Mouse (Mus musculus): ENCODE results near the gene Stab1.

Gene Stab1

DNA sequence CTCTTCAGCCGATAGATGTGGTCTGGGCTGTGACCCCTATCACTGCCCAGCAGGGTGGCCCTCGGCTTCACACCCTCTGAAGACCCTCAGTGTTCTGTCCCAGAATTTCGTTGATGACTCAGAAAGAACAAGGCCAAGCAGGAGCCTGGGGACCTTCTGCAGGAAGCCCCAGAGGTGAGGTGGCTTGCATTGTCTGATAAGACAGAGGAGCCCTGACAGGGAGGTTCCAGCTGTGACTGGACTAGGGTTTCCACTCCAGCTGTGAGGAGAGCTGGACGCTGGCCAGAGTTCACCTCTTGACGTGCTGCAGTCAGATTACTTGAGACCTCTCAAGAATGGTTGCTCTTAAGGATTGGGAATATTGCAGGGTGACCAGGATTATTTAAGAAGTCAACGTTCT is 36.4 kb downstream of the Stab1 start:
- no peak for DNase-seq (ENCODE audit: low spot score in 2 of 2)

DNA sequence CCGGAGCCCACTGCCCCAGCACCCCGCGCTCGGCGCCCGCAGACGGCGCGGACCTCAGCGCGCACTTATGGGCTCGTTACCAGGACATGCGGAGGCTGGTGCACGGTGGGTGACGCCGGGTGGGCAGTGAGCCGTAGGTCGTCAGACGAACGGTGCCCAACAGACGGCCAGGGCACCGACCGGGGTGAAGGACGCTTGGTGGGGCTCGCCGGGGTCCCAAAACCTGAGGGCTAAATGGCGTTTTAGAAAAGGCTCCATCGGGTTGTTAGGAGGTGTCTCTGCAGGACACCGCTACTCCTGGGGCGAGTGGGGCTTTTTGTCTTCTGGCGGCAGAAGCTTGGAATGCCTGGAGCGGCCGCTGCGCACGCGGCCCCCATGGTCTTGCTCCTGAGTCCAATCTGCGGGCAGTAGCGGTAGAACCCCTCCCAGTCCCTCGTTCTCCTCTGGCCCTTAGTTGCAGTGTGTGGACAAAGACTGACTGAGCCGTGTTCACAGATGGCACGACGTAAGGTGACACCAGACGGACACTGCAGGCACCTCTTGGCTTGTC is 37.1 kb downstream of the Stab1 start:
- DNase-seq (ENCODE audit: low spot score in 2 of 2): no peak

DNA sequence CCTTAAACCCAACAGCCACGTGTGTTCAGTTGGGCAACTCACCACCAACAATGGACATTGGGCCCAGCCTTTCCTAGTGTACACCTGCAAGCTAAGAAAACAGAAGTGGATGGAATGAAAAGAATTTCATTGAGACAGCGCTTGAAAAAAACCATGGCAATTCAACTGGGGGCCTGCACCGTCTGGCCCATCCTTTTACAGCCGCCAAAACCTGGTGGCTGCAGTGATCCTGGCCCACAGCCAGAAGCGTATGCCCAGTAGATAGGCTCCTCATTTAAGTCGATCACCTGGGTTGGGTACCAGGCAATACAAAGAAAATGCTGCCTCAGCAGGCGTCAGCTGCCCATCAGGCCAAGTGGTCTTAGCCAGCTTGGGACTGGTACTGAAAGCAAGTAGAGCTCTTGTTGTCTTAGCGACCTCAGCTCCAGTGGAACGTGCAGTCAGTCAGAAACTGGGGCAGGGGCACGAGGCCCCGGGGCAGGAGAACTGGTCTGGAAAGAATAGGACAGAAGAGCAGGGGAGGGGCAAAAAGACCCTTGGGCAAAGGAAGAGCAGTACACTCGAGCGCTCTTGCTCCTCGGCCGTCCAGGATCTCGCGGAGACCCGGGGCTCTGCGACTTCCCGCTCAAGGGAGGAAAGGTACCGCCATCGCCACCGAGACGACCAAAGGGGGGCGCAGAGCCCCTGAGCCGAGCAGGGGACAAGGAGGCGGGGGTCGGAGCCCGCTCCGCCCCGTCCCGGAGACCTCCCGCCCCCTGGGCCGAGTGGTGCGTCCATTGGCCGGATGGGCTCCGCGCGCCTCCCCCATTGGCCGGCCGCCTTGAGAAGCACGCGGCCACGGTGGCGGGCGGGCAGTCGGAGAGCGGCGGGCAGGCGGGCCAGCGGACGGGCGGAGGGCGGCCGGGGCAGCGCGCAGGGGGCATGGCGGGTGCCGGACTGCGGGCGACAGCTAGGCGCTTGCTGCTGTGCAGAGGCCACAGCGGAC is 37.9 kb downstream of the Stab1 start, which contains the start of gene Nt5dc2:
Gene Nt5dc2 (plus strand): TSS at position 818 of the 985 bp plus-strand sequence.
- DNase-seq (ENCODE audit: low spot score in 2 of 2): peak; percentile 45 to 63

DNA sequence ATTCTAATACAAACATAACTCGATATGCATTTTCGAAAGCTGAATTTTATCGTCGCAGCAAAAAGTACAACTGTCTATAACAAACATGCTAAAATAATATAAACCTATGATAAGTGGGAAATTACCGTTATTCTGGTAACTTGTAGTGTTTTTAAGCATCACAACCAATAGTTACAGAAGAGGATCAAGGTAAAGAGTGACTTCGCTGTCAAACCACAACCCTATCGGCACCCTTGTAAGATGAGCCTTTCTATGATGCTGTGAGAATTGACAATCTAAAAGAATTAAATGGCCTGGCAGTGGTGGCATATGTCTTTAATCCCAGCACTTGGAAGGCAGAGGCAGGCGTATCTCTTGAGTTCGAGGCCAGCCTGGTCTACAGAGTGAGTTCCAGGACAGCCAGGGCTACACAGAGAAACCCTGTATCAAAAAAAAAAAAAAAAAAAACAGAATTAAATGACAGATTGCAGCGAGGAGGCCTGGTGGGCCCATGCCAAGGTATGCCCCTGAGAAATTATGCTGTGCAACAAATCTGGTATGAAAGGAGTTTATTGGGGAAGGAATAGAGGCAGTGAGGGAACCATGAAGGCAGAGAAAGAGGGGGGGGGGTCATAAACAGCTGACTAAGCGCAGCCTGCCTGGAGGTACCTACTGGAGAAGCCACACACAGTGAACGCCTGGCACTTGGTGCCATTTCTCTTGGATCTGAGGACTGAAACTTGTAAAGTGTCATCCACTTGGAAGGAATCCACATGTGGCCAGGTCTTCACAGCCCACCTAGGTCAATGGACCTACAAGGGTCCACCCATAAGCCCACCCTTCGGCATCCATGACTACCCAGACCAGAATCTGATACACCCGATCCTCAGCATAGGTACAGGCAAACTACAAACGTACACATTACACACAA is 38.9 kb downstream of the Stab1 start:
- DNase-seq (ENCODE audit: low spot score in 2 of 2): no peak

DNA sequence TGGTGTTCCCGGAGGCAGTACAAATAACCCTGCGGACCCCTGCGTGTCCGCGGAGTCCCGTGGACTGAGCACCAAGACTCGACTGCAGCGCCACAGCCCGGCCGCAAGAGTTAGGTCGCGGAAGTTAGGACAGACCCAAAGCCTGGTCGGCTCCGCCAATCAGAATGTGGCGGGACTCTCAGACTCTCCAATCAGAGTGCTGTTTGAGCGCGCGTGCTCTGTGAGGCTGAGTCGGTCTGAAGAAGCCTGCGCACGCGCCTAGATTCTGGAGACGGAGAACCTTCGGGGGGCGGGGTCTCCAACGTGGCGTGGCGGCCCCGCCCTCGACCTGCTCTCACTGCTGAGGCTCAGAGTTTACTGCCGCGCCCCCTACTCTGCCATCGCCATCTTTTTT is 39.6 kb downstream of the Stab1 start, which contains the start of gene Smim4:
Gene Smim4 (minus strand): TSS at position 131 of the 394 bp plus-strand sequence.
- DNase-seq (ENCODE audit: low spot score in 2 of 2): peak; percentile 94 to 98

DNA sequence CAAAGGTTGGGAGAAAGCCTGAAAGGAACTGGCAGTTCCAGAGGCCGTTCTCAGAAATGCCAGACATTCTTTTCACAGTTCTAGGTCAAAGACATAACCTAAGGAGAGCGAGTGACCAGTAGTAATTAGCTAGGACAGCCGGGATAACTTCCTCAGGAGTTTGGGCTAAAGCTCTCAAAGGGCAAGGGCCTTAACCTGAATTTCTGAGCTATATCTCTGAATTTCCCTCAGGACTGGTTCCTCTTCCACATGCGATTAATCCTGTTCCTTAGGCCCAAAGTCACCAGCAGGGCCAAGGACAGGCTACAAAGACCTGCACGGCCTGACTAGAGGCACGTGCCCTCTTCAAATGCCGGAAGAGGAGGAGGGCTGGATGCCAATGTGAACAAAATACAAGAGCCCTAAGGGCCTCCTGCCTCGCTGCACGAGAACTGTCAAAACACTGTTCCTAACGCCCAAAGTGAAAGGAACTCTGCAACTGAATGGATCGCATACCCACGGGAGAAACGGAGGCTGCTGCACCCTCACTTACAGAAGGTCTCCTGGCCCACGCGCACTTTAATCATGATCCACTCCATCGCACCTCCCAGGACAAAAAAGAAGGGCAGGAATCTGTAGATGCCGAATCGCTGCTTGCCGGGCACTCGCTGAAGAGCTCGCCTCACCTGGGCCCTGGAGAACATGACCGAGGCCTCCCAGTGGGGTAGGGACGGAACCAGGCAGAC is 40.2 kb downstream of the Stab1 start:
- DNase-seq (ENCODE audit: low spot score in 2 of 2): peak in 1 of 2 experiments; percentile 51

DNA sequence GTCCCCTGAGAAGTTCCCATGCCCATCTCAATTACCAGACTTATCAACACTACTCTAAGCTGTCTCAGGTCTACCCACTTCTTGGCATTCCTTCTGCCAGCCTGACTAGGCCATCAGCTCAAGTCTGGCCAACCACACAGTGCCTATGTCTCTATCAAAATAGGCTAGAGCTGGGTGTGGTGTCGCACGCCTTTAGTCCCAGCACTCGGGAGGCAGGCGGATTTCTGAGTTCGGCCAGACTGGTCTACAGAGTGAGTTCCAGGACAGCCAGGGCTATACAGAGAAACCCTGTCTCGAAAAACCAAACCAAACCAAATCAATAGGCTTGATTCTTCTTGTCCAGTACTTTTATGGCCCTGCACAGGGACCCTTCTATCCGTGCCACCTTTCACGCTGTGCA is 41.6 kb downstream of the Stab1 start:
- no peak for DNase-seq (ENCODE audit: low spot score in 2 of 2)

DNA sequence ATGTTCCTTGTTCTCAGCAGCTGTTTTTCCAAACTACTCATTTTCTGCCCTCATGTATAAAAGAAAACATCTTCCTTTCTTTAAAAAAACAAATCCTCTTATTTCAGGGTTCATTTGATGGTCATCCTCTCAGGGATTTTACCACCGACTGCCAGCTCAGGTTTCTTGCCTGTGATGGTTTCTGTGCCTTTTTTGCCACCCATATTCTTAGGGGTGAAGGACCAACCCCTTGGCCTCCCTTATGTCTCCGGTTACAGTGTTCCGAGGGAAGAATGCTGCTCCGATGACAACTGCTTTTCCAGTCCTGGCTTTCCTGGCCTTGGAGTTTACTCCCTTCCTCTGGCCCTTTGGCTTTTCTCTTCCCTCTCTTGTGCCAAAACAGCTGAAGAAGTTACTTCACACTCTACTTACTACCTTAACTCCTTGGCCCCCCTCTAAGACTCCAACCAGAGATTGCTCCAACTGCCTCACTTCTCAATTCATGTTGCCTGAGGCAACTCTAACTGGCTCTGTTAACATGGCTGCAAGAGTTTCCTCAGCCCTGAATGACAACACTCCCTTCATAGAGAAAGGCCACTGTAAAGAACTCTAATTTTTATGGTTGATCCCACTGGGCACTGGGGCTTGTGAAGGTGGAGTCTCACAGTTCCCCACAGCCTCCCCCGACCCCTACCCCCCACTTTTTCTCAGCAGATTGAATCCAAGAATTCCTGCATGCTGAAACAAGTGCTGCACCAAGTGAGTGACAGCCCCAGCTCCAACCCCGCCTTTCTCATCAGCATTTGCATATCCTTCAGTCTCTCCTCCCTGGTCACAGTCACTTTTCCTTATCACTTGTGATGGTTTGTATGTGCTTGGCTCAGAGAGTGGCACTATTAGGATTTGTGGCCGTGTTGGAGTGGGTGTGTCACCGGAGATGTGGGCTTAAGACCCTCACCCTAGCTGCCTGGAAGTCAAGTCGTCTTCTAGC is 43.0 kb downstream of the Stab1 start:
- DNase-seq (ENCODE audit: low spot score in 2 of 2): no peak

DNA sequence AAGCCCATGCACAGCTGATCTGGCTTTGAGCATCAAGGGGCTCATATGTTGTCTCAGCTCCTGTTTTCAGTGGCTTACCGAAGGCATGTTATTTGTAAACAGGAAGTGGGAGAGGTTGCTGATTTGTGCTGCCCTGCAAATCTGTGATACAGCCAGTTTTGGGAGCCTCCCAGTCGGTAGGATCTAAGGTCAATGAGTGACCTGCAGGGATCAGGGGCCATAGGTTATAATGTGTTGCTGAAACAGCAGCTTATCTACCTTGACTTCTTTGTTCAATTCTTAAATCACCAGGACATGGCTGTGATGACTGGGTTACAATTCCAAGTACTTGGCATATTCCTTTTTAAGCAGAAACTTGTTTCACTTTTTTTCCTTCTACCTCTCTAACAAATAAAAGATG is 52.9 kb downstream of the Stab1 start:
- no peak for DNase-seq (ENCODE audit: low spot score in 2 of 2)

DNA sequence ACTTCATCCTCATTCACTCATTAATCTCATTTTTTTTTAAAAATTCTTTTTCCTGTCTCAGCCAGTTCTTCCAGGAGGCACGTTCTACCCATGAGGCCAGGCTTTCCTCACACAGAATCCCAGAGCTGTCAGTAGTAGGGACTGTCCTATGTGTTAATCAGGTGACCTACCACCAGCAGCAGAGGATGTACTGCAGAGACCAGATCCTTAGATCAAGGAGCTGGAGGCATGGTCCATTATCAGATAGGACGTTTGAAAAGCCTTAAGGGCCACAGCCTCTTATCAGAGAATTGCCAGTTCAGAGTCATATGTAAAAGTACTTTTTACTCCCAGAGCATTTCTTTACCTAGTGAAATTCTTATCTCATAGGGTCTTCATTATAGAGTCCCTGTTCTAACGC is 54.4 kb downstream of the Stab1 start:
- DNase-seq (ENCODE audit: low spot score in 2 of 2): no peak

DNA sequence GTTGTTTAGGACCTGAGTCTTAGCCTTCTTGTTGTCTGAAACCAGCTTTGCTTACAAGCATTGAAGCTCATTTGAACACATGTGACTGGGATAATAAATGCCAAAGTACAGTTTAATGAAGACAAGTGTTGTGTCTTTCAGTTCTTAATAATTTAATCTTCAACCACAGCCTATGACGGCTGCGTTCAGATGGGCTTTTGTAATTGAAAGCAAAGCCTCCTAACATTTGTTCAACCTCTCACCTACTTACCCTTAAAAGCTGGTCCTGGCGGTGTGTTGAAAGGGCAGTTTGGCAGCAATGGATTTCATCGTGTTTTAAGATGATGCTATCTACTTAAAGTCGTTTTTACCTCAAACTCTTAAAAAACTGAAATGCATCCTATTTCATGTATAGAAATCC is 56.3 kb downstream of the Stab1 start:
- no peak for DNase-seq (ENCODE audit: low spot score in 2 of 2)

DNA sequence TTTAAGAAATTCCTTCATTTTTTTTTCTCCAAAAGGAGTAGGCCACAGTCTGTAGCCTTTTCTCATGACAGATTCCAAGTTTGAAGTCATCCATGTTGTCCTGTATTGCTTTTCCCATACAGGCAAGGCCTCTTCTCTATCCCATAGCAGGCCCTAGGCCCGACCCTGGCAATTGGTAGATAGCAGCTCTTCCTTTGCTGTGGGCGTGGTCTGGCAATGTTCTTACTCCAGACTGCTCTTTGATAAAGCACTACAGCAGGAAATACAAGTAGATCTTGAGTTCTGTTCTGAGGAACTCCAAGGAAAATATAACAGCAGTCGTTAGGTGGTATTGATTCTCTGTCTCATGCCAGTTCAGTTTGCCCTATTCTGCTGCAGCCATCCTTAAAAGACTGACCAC is 57.8 kb downstream of the Stab1 start:
- no peak for DNase-seq (ENCODE audit: low spot score in 2 of 2)

DNA sequence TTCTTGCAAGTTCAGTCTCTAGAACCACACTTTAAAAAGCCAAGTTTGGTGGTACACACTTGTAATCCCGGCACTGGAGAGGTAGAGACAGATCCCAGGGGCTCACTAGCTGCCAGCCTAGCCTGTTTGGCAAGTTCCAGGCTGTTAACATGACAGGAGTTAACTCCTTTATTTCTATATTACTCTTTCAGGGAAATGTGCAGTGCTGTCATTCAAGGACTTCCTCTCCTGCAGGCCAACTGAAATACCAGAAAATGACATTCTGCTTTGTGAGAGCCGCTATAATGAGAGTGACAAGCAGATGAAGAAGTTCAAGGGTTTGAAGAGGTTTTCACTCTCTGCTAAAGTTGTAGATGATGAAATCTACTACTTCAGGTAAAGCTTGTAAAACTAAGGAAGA is 63.3 kb downstream of the Stab1 start:
- DNase-seq (ENCODE audit: low spot score in 2 of 2): no peak

DNA sequence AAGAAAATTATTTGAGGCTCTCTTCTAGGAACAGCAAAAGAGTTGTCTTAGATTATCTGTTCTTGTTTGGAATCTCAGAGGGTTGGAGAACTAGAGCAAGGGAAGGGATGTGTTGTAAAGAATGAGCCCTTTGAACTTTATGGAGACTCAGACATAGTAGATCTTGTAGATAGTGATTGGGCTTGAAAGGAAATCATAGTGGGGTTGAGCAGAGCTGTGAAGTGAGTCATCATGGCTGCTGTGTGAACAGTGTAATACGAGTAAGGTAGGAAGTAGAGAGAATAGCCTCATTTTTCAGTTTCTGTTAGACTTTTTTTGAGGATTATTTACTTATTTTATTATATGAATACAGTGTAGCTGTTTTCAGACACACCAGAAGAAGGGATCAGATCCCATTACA is 78.5 kb downstream of the Stab1 start:
- no peak for DNase-seq (ENCODE audit: low spot score in 2 of 2)

All from frontal cortex, postnatal 36 days (tissue).